Mouse (Mus musculus) heart, embryonic 11.5 days (tissue): Measurements from ENCODE around the gene Hmgcl. TPM values are rescaled to one million over a fixed set of nuclear protein-coding genes. Genes with fewer than 3 reads are reported as not detected.
A peak's percentile ranks its signal among the peaks of the same experiment; 100 is the strongest.

Experiments
- ATAC-seq: fragments of 200-750 bp; cut with Nextera tagmentation; replicated peaks from 2 replicates; pipeline ENCODE4 v1.8.0; 2017; ENCODE audit warnings: moderate library complexity; ENCODE audit not compliant: insufficient number of reproducible peaks, low FRiP score, low TSS enrichment
- H3K27ac ChIP-seq: fragments of 300-500 bp; sonication (generic); 2 replicates; pipeline ENCODE4 v1.5.1; 2014; ENCODE audit warnings: mild to moderate bottlenecking, low read depth, low read length
- H3K27me3 ChIP-seq: fragments of 300-500 bp; sonication (generic); 2 replicates; pipeline ENCODE4 v1.6.1; 2014; ENCODE audit warnings: mild to moderate bottlenecking, low read length, mixed read lengths; ENCODE audit not compliant: control insufficient read depth, insufficient read depth
- H3K36me3 ChIP-seq: fragments of 300-500 bp; sonication (generic); 2 replicates; pipeline ENCODE4 v1.6.1; 2014; ENCODE audit warnings: mild to moderate bottlenecking, low read length, moderate library complexity, mixed read lengths; ENCODE audit not compliant: control insufficient read depth, insufficient read depth
- H3K4me1 ChIP-seq: fragments of 300-500 bp; sonication (generic); 2 replicates; pipeline ENCODE4 v1.6.1; 2014; ENCODE audit warnings: low read length; ENCODE audit not compliant: control insufficient read depth, insufficient read depth
- H3K4me2 ChIP-seq: fragments of 300-500 bp; sonication (generic); 2 replicates; pipeline ENCODE4 v1.6.1; 2014; ENCODE audit warnings: mild to moderate bottlenecking, moderate library complexity
- H3K4me3 ChIP-seq: fragments of 300-500 bp; sonication (generic); 2 replicates; pipeline ENCODE4 v1.5.1; 2014; ENCODE audit warnings: low read depth, low read length
- H3K9ac ChIP-seq: fragments of 300-500 bp; sonication (generic); 2 replicates; pipeline ENCODE4 v1.6.1; 2014; ENCODE audit warnings: mild to moderate bottlenecking, low read depth, low read length, moderate library complexity
- H3K9me3 ChIP-seq: fragments of 300-500 bp; sonication (generic); replicated peaks from 2 replicates; pipeline ENCODE4 v1.6.1; 2016; ENCODE audit warnings: low read length; ENCODE audit not compliant: control insufficient read depth
- WGBS: fragments of 180-500 bp; shearing (Covaris S2); extraction: QIAGEN DNeasy Blood & Tissue Kit; methylation state at CpG from one replicate; pipeline ENCODE4 v1.1.7; 2014; ENCODE audit not compliant: insufficient replicate concordance; 5-methylcytosine and 5-hydroxymethylcytosine counted together
- polyA plus RNA-seq: library from polyadenylated mRNA; unstranded; fragments of >200 nt; fragmentation: Nextera tagmentation; extraction: Ambion mirVana; gene quantifications from 2 replicates; pipeline ENCODE4 v1.2.1, GENCODE M21; 2014

The Hmgcl gene
- polyA plus RNA-seq, 1 experiment from 2014 or later: 84.0 TPM

GRCm38 (mm10) chr4:135964426-135964825 lies 18.2 kb downstream of the Hmgcl start:
- Histone ChIP-seq H3K4me3 (peak overlapping the region; percentile 66), H3K36me3 (peaks cover 26% of the 10 kb centered on the region)
- 3% methylated on average over 12 of the region's 12 CpGs for WGBS

DNA sequence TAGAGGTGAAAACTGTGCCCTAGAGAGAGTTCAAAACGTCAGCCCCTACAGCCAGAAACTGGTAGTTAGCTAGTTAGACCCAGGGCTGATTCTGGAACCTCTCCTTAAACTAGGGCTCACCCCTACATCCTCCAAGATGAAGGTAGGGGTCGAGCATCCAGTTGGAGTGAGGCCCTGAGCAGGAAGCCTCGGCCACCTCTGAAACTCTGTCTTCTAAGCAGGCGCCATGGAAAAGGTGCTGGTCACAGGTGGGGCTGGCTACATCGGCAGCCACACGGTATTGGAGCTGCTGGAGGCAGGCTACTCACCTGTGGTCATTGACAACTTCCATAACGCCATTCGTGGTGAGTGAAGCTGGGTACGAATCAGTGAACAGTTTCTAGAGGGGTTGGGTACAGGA lies 18.9 kb downstream of the Hmgcl start:
- ATAC-seq: no peak
- Histone ChIP-seq H3K9ac (no peak overlapping the region), H3K9me3 (no peaks in the 10 kb centered on the region), H3K4me2 (no peak overlapping the region), H3K4me3 (no peak overlapping the region; the same call in 1 of the 2 replicates), H3K27ac (no peak overlapping the region), H3K4me1 (peaks cover 16% of the 10 kb centered on the region), H3K27me3 (no peaks in the 10 kb centered on the region), H3K36me3 (peaks cover 33% of the 10 kb centered on the region)
- 84% methylated on average over 9 of the region's 9 CpGs for WGBS

More at GRCm38 (mm10) chr4:135964426-135964825, 18.2 kb downstream of the Hmgcl start:
- peak overlapping the region; percentile 93 for H3K4me2 ChIP-seq
- no peaks in the 10 kb centered on the region for H3K9me3 ChIP-seq
- no peak for ATAC-seq
- H3K9ac ChIP-seq: peak overlapping the region; percentile 77
- H3K27ac ChIP-seq: peak overlapping the region; percentile 35; the same call in 1 of the 2 replicates
- H3K4me1 ChIP-seq: peaks cover 16% of the 10 kb centered on the region
- no peaks in the 10 kb centered on the region for H3K27me3 ChIP-seq

GRCm38 (mm10) chr4:135966283-135966682 lies 20.0 kb downstream of the Hmgcl start:
- 92% methylated on average over 16 of the region's 16 CpGs for WGBS
- no peak for ATAC-seq
- no peak overlapping the region for H3K27ac ChIP-seq
- no peaks in the 10 kb centered on the region for H3K27me3 ChIP-seq
- H3K9ac ChIP-seq: no peak overlapping the region
- no peak overlapping the region for H3K4me3 ChIP-seq
- no peak overlapping the region for H3K4me2 ChIP-seq
- H3K9me3 ChIP-seq: no peaks in the 10 kb centered on the region
- peaks cover 18% of the 10 kb centered on the region for H3K4me1 ChIP-seq
- peaks cover 35% of the 10 kb centered on the region for H3K36me3 ChIP-seq

DNA sequence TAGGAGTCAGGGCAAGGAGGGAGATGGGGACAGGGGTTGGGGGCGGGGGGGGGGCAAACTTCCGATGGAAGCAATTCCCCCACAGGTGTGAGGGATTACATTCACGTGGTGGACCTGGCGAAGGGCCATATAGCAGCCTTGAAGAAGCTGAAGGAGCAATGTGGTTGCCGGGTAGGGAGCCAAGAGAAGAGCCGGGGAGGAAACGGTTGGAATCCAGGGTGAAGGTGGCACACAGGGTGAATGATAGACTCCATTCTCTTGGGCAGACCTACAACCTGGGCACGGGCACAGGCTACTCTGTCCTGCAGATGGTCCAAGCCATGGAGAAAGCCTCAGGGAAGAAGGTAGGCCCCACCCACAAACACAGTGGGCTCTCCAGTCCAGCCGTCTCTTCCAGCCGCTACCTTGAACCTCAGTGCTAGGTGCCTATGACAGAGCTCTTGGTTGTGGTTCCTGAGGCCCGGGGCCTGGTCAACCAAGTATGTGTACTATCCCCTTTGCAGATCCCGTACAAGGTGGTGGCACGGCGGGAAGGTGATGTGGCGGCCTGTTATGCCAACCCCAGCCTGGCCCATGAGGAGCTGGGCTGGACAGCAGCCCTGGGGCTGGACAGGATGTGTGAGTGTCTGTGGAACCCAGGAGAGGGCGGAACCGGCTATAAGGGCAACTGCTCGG lies 21.0 kb downstream of the Hmgcl start:
- WGBS: 89% methylated on average over 18 of the region's 18 CpGs
- Histone ChIP-seq H3K27ac (no peak overlapping the region), H3K36me3 (peaks cover 33% of the 10 kb centered on the region), H3K4me2 (no peak overlapping the region), H3K4me1 (peaks cover 25% of the 10 kb centered on the region), H3K27me3 (no peaks in the 10 kb centered on the region), H3K9me3 (no peaks in the 10 kb centered on the region), H3K9ac (no peak overlapping the region), H3K4me3 (no peak overlapping the region)
- ATAC-seq: no peak

GRCm38 (mm10) chr4:135968271-135968869 lies 22.1 kb downstream of the Hmgcl start:
- Histone ChIP-seq H3K27ac (no peak overlapping the region), H3K4me3 (no peak overlapping the region), H3K9me3 (no peaks in the 10 kb centered on the region), H3K36me3 (peaks cover 33% of the 10 kb centered on the region), H3K4me1 (peaks cover 22% of the 10 kb centered on the region), H3K9ac (peak overlapping the region; percentile 10; the same call in 1 of the 2 replicates), H3K4me2 (no peak overlapping the region), H3K27me3 (no peaks in the 10 kb centered on the region)
- ATAC-seq: no peak
- WGBS: 67% methylated on average over 19 of the region's 19 CpGs

GRCm38 (mm10) chr4:135969070-135969750 lies 23.0 kb downstream of the Hmgcl start:
- no peak overlapping the region for H3K27ac ChIP-seq
- no peak overlapping the region for H3K4me2 ChIP-seq
- peaks cover 21% of the 10 kb centered on the region for H3K4me1 ChIP-seq
- H3K9me3 ChIP-seq: no peaks in the 10 kb centered on the region
- WGBS: 89% methylated on average over 13 of the region's 13 CpGs
- no peaks in the 10 kb centered on the region for H3K27me3 ChIP-seq
- peaks cover 33% of the 10 kb centered on the region for H3K36me3 ChIP-seq
- no peak overlapping the region for H3K4me3 ChIP-seq
- no peak overlapping the region for H3K9ac ChIP-seq
- no peak for ATAC-seq

GRCm38 (mm10) chr4:135970585-135970984 lies 24.3 kb downstream of the Hmgcl start:
- Histone ChIP-seq H3K4me1 (peaks cover 12% of the 10 kb centered on the region), H3K27me3 (no peaks in the 10 kb centered on the region), H3K4me2 (no peak overlapping the region), H3K36me3 (peaks cover 36% of the 10 kb centered on the region), H3K9me3 (no peaks in the 10 kb centered on the region), H3K9ac (no peak overlapping the region), H3K4me3 (no peak overlapping the region), H3K27ac (no peak overlapping the region)
- no peak for ATAC-seq
- WGBS: 90% methylated on average over 11 of the region's 11 CpGs

DNA sequence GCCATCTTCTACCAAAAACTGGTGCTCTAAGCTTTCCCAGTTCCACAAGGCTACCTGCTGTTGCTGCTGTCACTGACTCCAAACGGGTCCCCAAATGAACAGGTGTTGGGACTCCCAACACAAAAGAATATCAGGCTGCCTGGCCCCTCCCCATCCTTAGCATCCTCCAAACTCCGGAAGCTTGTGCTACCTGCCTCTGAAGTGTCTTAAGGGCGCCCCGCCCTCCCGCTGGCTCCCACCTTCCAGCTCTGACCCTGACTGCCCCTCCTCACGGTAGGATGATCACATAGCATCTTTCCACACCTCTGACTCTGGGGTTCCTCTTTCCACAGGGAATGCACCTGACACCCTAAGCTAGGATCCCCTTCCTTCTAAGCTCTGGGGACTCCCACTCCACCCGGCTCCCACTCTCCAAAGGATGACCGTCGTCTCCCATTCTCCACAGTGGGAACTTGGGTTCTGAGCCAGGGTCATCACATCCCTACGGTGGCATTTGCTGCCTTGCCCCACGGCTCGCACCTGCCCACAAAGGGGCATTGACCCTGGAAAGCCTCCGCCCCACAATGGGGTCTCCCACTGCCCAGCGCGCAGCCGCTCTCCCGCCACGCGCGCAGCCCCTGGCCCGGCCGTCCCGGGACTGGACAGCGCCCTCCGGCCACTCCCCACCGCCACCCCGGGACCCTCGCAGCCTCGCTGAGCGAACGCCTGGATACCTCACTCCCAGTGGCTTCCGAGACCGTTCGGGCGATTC lies 25.7 kb downstream of the Hmgcl start:
- ATAC-seq: peak; percentile 32; the same call in 1 of the 2 replicates
- Histone ChIP-seq H3K27me3 (no peaks in the 10 kb centered on the region), H3K4me3 (peak overlapping the region; percentile 80), H3K4me1 (peaks cover 12% of the 10 kb centered on the region), H3K9ac (peak overlapping the region; percentile 84), H3K4me2 (peak overlapping the region; percentile 96), H3K9me3 (no peaks in the 10 kb centered on the region), H3K36me3 (peaks cover 29% of the 10 kb centered on the region), H3K27ac (peak overlapping the region; percentile 57; the same call in 1 of the 2 replicates)
- WGBS: 1% methylated on average over 35 of the region's 35 CpGs
